Mouse (Mus musculus) forelimb bud, embryonic 11.5 days (tissue): ENCODE data around the gene Plcb1.
A peak's percentile ranks its signal among the peaks of the same experiment; 100 is the strongest.

Experiments used
- DNase-seq: peaks from one replicate; pipeline ENCODE4 v3.0.0-alpha.2; 2012; ENCODE audit warnings: low read depth, low spot score

The Plcb1 gene

GRCm38 (mm10) chr2:134785970-134786855 is at the start of gene Plcb1:
TSS of gene Plcb1 (plus strand) at chr2:134786067.
- DNase-seq, result peak; percentile 80

- no peak for DNase-seq
Observed at GRCm38 (mm10) chr2:134755537-134755936, 30.3 kb upstream of the Plcb1 start.

GRCm38 (mm10) chr2:134756086-134756485 is 29.8 kb upstream of the Plcb1 start:
- no peak for DNase-seq

- DNase-seq, result no peak
Observed at GRCm38 (mm10) chr2:134761029-134761428, 24.8 kb upstream of the Plcb1 start.

GRCm38 (mm10) chr2:134763406-134763990 is 22.4 kb upstream of the Plcb1 start:
- no peak for DNase-seq

- no peak for DNase-seq
Observed at GRCm38 (mm10) chr2:134764506-134764905, 21.4 kb upstream of the Plcb1 start.

- no peak for DNase-seq
Observed at GRCm38 (mm10) chr2:134779826-134780225, 6.0 kb upstream of the Plcb1 start.

GRCm38 (mm10) chr2:134780316-134780715 is 5.6 kb upstream of the Plcb1 start:
- no peak for DNase-seq

GRCm38 (mm10) chr2:134786856-134787250 is 986 bp downstream of the Plcb1 start:
- DNase-seq, result no peak

- DNase-seq, result no peak
Observed at GRCm38 (mm10) chr2:134787336-134788095, 1.6 kb downstream of the Plcb1 start.

GRCm38 (mm10) chr2:134792926-134793325 is 7.1 kb downstream of the Plcb1 start:
- DNase-seq, result no peak

- DNase-seq, result no peak
Observed at GRCm38 (mm10) chr2:134800226-134800625, 14.4 kb downstream of the Plcb1 start.

GRCm38 (mm10) chr2:134816383-134816782 is 30.5 kb downstream of the Plcb1 start:
- DNase-seq, result no peak

- no peak for DNase-seq
Observed at GRCm38 (mm10) chr2:134817058-134817840, 31.4 kb downstream of the Plcb1 start.

- DNase-seq, result no peak
Observed at GRCm38 (mm10) chr2:134821176-134821575, 35.3 kb downstream of the Plcb1 start.

- peak; percentile 13 for DNase-seq
Observed at GRCm38 (mm10) chr2:134825645-134826044, 39.8 kb downstream of the Plcb1 start.

- peak; percentile 14 for DNase-seq
Observed at GRCm38 (mm10) chr2:134826111-134827005, 40.5 kb downstream of the Plcb1 start.

- no peak for DNase-seq
Observed at GRCm38 (mm10) chr2:134827778-134828487, 42.1 kb downstream of the Plcb1 start.

GRCm38 (mm10) chr2:134831861-134832260 is 46.0 kb downstream of the Plcb1 start:
- DNase-seq, result no peak

- DNase-seq, result no peak
Observed at GRCm38 (mm10) chr2:134836097-134836496, 50.2 kb downstream of the Plcb1 start.
